Mouse (Mus musculus): ENCODE results near the gene Gpr39.

- TF ChIP-seq CTCF (IDR thresholded peaks at IDR 0.05; ENCODE audit: extremely low read depth, insufficient read depth, low read length) (no peak), POLR2A (IDR thresholded peaks at IDR 0.05; ENCODE audit: extremely low read depth, insufficient read depth, low read length) (no peak)
Observed at GRCm38 (mm10) chr1:125759972-125760695, 83.3 kb downstream of the Gpr39 start.

All from cortical plate, adult 2 months (tissue).